Mouse (Mus musculus): ENCODE measurements around the gene Tnfsf12.

The Tnfsf12 gene

DNA sequence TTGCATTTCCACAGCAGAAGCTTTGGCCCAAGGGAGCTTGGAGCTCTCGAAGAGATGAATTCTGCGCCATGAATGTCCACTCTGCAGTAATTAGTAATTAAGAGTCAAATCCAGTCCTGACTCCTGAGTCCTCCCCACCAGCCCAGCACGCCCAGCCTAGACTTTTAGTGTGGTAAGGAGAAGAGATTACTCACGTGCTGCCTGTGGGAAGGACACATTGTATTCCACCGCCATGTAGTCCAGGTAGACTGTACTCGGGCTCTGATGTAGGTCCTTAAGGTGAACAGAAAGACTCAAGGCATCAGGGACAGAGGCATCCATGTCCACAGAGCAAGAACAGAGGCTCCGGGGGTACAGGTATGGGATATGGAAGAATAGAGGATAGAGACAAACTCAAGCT lies 30.8 kb downstream of the Tnfsf12 start:
- in situ Hi-C loops (cut with MboI; ENCODE audit: low pct_unique_long_range_greater_than_20kb in 1 of 2, low sequenced_read_pairs in 2 of 2, unreplicated experiment in 1 of 2) = no loop called here

DNA sequence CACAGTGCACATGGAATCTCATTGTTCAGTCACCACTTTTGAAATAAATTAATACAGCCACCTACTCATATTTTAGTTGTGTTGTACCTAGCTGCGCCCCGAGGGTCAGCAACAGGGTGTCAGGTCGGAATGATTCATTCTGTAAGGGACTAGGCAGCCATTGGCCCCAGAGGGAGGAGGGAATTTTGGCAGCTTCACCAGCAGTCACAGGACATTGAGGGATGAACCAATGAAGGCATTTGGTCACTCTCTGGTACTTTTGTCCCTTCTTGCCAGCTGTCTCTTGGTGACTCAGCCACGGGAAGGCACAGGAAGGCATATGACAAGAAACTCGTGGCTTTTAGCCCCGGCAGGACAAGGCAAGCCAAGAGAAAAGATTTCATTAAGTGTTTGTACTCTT lies 31.9 kb downstream of the Tnfsf12 start:
- in situ Hi-C loops (cut with MboI; ENCODE audit: low pct_unique_long_range_greater_than_20kb in 1 of 2, low sequenced_read_pairs in 2 of 2, unreplicated experiment in 1 of 2) = no loop called here

DNA sequence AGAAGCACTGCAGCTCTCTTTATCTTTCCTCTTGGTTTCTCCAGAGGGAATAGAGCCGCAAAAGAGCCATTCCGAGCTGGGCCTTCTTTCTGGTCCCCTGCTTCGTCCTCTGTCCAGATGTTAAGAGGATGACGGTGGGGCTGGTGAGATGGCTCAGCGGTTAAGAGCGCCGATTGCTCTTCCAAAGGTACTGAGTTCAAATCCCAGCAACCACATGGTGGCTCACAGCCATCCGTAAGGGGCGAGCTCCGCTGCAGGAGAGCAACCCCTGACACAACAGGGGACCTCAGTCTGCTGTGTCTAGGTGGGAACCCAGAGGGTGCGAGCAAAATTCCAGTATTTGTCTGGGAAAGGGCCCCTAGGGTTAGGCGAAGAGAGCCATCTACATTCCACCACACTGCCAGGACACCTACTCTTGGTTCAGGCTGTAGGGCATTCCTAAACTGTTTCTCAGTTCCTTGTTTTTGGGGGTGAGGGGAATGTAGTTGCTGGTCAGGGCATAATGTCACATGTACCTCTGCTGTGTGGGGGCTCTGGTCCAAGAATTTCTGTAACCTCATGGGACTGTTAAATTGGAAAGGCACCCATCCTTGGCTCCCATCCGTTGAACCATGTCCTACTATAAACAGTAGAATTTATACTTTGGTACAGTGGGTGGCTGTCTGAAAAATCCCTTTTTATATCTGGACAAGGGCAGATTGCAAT lies 32.5 kb downstream of the Tnfsf12 start:
- in situ Hi-C loops (cut with MboI; ENCODE audit: low pct_unique_long_range_greater_than_20kb in 1 of 2, low sequenced_read_pairs in 2 of 2, unreplicated experiment in 1 of 2) = no loop called here

DNA sequence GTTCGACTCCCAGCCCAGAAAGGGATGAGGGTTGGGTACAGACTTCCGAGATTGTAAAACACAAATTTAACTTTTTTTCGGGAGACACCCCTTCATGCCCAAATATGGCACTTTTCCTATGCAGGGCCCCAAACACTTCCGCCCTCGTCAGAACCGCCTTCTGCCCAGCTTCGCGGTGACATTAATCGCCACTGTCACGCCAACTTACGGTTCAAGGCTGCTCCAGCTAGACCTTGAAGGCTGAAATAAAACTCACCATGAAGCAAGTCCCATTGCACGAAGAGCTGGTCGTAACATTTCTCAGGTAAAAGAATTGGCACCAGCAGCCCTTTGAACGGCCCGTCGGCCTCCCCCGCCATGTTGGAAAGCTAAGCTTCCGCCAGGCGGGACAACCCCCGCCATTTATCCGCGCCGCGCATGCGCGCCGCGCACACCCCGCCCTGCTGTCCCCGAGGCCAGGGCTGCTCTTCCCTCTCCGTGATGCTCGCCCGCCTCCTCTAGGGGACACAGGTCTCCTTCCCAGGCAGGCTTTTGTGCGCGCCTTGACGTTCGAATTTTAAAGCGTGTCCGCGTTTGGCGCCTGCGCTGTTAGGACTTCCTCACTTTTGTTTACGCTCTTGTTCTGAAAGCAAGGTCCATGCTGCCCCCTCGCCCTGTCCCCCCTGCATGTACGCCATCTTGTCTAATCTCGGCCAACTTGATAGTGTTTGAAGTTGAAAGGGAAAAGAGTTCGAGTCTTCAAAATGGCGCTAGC lies 33.3 kb downstream of the Tnfsf12 start, which contains the start of gene Mpdu1:
TSS of gene Mpdu1 (minus strand) at position 430 of the 754 bp plus-strand sequence.
- in situ Hi-C loops (cut with MboI; ENCODE audit: low pct_unique_long_range_greater_than_20kb in 1 of 2, low sequenced_read_pairs in 2 of 2, unreplicated experiment in 1 of 2) = no loop called here

DNA sequence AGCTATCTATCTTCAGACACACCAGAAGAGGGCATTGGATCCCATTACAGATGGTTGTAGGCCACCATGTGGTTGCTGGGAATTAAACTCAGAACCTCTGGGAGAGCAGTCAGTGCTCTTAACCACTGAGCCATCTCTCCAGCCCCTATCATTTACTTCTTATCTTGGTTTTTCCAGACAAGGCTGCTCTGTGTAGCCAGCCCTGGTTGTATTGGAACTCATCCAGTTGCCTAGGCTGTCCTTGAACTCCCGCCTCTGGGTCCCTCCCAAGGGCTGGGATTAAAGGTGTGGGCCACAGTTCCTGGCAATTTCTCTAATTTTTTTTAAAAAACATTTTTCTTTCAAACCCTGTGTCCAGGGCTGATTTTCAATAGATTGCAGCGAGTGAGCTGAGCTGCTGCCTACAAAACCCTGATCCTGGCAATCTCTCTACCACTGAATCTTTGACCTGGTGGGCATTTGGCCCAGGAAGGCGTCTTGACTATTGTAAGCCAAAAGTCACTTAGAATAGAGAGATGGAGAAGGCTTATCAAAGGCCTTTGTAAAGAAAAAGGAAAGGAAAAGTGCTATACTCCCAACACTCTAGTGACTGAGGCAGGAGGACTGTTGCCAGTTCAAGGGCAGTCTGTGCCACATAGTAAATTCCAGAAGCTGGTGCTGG lies 34.3 kb downstream of the Tnfsf12 start:
- in situ Hi-C loops (cut with MboI; ENCODE audit: low pct_unique_long_range_greater_than_20kb in 1 of 2, low sequenced_read_pairs in 2 of 2, unreplicated experiment in 1 of 2) = no loop called here

DNA sequence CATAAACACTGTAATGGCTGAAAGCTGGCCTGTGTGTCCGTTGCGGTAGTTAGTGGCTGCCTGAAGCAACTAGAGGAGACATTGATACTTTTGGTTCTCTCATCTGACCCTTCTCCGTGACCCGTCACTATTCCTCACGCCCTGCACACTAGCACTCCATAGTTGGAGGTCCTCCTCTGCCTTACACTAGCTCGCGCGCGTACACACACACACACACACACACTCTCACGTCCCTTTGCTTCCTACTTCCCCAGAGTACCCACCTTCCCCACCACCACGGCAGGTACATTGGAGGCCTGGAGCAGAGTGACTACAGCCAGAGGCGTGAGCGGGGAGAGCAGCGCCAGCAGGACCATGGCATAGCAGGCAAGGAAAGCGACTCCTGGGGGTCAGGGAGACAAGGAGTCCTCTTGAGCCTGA lies 38.2 kb downstream of the Tnfsf12 start:
- in situ Hi-C loops (cut with MboI; ENCODE audit: low pct_unique_long_range_greater_than_20kb in 1 of 2, low sequenced_read_pairs in 2 of 2, unreplicated experiment in 1 of 2) = no loop called here

DNA sequence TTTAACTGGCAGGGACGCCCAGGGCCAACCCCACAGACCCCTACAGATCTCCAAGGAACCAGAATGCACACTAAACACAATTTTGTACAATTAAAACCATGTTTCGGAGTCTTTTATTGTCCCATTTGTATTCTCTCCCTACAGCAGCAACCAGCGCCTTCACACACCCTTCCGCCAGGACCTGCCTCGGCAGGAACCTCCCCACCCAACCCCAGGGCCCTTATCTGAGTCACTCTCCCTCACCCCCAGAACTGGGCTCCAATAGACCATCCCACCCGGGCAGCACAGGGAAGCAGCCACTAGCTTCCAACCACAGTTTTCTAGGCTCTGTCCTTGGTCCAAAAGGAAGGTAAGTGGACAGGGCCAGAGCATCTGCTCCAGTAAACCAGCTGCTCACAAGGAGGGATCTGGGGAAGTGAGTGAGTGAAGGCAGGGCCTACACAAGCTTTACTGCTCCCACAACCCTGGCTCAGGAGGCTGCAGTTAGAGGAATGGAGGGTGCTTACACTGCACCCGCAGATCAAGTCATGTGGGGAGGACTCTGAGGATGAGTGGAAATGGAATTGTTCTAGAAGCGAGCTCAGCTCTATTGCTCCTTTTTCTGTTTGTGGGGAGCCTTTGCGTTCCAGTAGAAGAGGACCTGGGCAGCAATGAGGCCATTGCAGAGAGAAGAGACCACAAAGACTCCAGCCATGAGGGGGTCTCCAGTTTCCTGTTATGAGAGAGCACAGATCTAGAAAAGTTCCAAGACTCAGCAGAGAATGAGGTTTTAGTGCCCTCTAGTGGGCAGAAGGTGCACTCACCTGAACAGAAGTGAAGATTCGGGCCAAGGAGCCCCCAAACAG lies 38.8 kb downstream of the Tnfsf12 start:
- in situ Hi-C loops (cut with MboI; ENCODE audit: low pct_unique_long_range_greater_than_20kb in 1 of 2, low sequenced_read_pairs in 2 of 2, unreplicated experiment in 1 of 2) = no loop called here

DNA sequence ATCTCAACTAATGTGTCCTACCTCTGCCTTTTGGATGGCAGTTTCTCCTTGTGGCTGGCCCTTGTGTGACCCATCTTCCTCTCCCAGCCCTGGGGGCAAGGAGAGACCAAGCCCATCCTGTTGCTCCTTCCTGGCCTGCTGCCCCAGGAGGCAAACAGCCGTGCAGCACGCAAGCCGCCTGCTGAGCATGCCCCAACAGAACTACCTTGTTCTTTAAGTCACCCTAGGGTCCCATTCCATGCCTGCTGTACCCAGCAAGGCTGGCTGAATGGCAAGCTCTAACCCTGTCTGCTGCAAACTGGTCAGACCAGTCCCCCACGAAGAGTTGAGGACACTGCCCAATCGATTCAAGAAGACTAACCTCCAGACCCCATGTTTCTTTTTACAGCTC lies 39.6 kb downstream of the Tnfsf12 start:
- in situ Hi-C loops (cut with MboI; ENCODE audit: low pct_unique_long_range_greater_than_20kb in 1 of 2, low sequenced_read_pairs in 2 of 2, unreplicated experiment in 1 of 2) = no loop called here

DNA sequence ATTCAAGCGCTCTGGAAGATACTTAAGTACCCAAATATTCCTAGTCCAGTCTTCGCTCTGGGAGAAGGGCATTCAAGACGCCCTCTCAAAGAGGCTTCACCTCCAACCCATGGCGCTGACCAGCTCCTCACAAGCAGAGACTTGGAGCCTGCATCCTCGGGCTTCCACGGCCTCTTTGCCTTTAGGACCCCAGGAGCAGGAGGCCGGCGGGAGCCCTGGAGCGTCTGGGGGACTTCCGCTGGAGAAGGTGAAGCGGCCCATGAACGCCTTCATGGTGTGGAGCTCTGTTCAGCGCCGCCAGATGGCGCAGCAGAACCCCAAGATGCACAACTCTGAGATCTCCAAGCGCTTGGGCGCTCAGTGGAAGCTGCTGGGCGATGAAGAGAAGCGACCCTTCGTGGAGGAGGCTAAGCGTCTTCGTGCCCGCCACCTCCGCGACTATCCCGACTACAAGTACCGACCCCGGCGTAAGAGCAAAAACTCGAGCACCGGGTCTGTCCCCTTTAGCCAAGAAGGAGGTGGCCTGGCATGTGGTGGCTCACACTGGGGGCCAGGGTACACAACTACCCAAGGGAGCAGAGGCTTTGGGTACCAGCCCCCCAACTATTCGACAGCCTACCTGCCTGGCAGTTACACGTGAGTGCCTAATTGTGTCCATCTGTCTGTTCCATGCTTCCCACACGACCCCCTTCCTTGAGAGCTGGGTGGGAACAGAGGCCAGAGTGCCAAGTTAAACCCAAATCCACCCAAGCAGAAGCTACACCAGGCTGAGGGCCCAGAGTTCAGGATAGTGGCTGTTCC lies 40.2 kb downstream of the Tnfsf12 start, which contains the start of gene Sox15:
TSS of gene Sox15 (plus strand) at position 51 of the 801 bp plus-strand sequence.
- in situ Hi-C loops (cut with MboI; ENCODE audit: low pct_unique_long_range_greater_than_20kb in 1 of 2, low sequenced_read_pairs in 2 of 2, unreplicated experiment in 1 of 2) = no loop called here

DNA sequence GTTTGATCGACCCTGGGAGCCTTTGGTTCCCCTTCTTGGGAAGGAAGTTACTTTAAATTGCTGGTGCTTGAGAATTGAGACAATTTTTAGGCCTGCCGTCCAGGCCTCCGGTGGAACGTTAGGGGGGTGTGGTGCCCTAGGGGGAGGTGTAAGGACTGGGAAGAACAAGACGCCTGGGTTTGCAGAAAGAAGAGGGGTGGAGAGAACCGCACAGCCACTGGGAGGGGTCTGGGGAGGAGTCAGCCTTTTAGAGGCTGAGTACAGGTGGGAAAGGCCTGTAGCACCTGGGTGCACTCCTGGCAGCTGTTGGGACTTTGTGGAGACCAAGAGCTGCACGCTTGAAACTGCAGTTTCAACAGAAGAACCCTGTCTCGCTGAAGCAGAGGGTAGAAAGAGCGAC lies 40.9 kb downstream of the Tnfsf12 start:
- in situ Hi-C loops (cut with MboI; ENCODE audit: low pct_unique_long_range_greater_than_20kb in 1 of 2, low sequenced_read_pairs in 2 of 2, unreplicated experiment in 1 of 2) = no loop called here

DNA sequence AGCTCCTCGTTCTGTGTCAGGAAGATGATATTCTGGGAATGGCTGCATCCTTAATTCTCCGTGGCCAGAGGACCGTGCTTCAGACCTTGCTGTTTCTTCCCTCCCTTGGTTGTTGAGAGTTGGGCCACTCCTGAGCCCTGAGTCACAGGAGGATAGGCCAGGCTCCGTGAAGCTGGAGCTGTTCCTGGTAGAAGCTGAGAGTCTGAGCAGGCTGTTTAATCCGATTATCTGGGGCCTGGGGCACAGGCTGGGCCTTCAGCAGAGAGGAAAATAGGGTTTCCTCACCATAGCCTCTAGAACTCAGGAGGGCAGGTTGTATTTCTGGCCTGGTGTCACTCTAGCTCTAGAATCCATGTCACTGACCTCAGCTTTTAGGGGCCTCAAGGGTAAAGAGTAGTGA lies 42.2 kb downstream of the Tnfsf12 start:
- in situ Hi-C loops (cut with MboI; ENCODE audit: low pct_unique_long_range_greater_than_20kb in 1 of 2, low sequenced_read_pairs in 2 of 2, unreplicated experiment in 1 of 2) = no loop called here

DNA sequence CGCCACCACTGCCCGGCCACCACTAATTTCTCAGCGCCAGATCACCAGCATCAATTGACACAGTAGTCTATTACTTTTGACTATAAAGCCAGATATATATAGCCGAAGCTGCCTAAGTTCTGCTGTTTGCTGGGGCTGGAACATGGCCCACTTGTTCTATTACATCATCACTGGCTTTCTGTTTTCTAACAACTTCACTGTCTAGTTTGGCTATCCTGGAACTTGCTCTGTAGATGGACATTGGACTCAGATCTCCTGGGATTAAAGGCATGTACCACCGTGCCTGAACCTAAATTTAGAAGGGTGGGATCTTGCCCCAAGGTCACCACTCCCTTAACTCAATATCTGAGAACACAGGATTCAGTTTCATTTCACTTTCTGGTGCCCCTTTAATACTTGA lies 49.8 kb downstream of the Tnfsf12 start:
- in situ Hi-C loops (cut with MboI; ENCODE audit: low pct_unique_long_range_greater_than_20kb in 1 of 2, low sequenced_read_pairs in 2 of 2, unreplicated experiment in 1 of 2) = loop anchor here in 1 of 2 experiments (25.0 kb wide), 1 partner anchor 241 kb away; the partner anchor contains the start of genes Acap1, Kctd11 and Tmem95

Data from mouse embryonic stem cell (cell line).